Mouse (Mus musculus) neural tube, embryonic 12.5 days (tissue): ENCODE results near the gene Scrn1. TPM values are rescaled to one million over a fixed set of nuclear protein-coding genes. Genes with fewer than 3 reads are reported as not detected.

Experiments used
- ATAC-seq: fragments of 200-750 bp; cut with Nextera tagmentation; 2 replicates; pipeline ENCODE4 v1.8.0; 2017; ENCODE audit warnings: low read depth, mild to moderate bottlenecking, moderate TSS enrichment, moderate library complexity; ENCODE audit not compliant: low FRiP score
- H3K27ac ChIP-seq: fragments of 300-500 bp; sonication (generic); 2 replicates; pipeline ENCODE4 v1.5.1; 2016
- H3K27me3 ChIP-seq: fragments of 300-500 bp; sonication (generic); replicated peaks from 2 replicates; pipeline ENCODE4 v1.6.1; 2016; ENCODE audit warnings: mild to moderate bottlenecking
- H3K36me3 ChIP-seq: fragments of 300-500 bp; sonication (generic); 2 replicates; pipeline ENCODE4 v1.6.1; 2016; ENCODE audit warnings: mild to moderate bottlenecking
- H3K4me1 ChIP-seq: fragments of 300-500 bp; sonication (generic); 2 replicates; pipeline ENCODE4 v1.6.1; 2016
- H3K4me2 ChIP-seq: fragments of 300-500 bp; sonication (generic); replicated peaks from 2 replicates; pipeline ENCODE4 v1.6.1; 2016; ENCODE audit warnings: mild to moderate bottlenecking
- H3K4me3 ChIP-seq: fragments of 300-500 bp; sonication (generic); 2 replicates; pipeline ENCODE4 v1.5.1; 2016
- H3K9ac ChIP-seq: fragments of 300-500 bp; sonication (generic); 2 replicates; pipeline ENCODE4 v1.6.1; 2016; ENCODE audit warnings: mild to moderate bottlenecking
- H3K9me3 ChIP-seq: fragments of 300-500 bp; sonication (generic); 2 replicates; pipeline ENCODE4 v1.6.1; 2016; ENCODE audit warnings: mild to moderate bottlenecking
- WGBS: fragments of 180-500 bp; shearing (Covaris S2); methylation state at CpG from one replicate; pipeline ENCODE4 v1.1.7; 2016; 5-methylcytosine and 5-hydroxymethylcytosine counted together
- polyA plus RNA-seq: library from polyadenylated mRNA; unstranded; fragments of >200 nt; fragmentation: Nextera tagmentation; extraction: Ambion mirVana; gene quantifications from 2 replicates; pipeline ENCODE4 v1.2.1, GENCODE M21; 2016

The Scrn1 gene
- 88.2 and 88.7 TPM in 2 replicates for polyA plus RNA-seq

- Histone ChIP-seq H3K27me3 (no peaks in the 10 kb centered on the region), H3K4me1 (peaks cover 39% of the 10 kb centered on the region), H3K9ac (peak within 1 kb of the TSS; percentile 80), H3K4me3 (peak within 1 kb of the TSS; percentile 61), H3K27ac (peak within 1 kb of the TSS; percentile 80), H3K9me3 (no peaks in the 10 kb centered on the region), H3K4me2 (peak within 1 kb of the TSS; percentile 85), H3K36me3 (no peaks in the 10 kb centered on the region)
- peak; percentile 90 for ATAC-seq
- WGBS = under 1% methylated on average over 60 of the region's 60 CpGs
Observed at GRCm38 (mm10) chr6:54565665-54566545, at the start of gene Scrn1. Scrn1 (minus strand) TSS chr6:54566489.

- Histone ChIP-seq H3K4me1 (no peaks in the 10 kb centered on the region), H3K9me3 (peaks cover 4% of the 10 kb centered on the region; the same call in 1 of the 2 replicates), H3K4me2 (no peak overlapping the region), H3K36me3 (peaks cover 9% of the 10 kb centered on the region; the same call in 1 of the 2 replicates), H3K27me3 (no peaks in the 10 kb centered on the region), H3K9ac (no peak overlapping the region), H3K27ac (no peak overlapping the region), H3K4me3 (no peak overlapping the region)
- ATAC-seq = no peak
- WGBS = 62% methylated on average over 4 of the region's 4 CpGs
Observed at GRCm38 (mm10) chr6:54606241-54606640, 40.0 kb upstream of the Scrn1 start.

GRCm38 (mm10) chr6:54604001-54604715 is 37.9 kb upstream of the Scrn1 start:
- Histone ChIP-seq H3K9ac (no peak overlapping the region), H3K27ac (no peak overlapping the region), H3K4me1 (no peaks in the 10 kb centered on the region), H3K27me3 (no peaks in the 10 kb centered on the region), H3K36me3 (peaks cover 6% of the 10 kb centered on the region; the same call in 1 of the 2 replicates), H3K9me3 (peaks cover 4% of the 10 kb centered on the region; the same call in 1 of the 2 replicates), H3K4me3 (no peak overlapping the region), H3K4me2 (no peak overlapping the region)
- 91% methylated on average over 1 of the region's 1 CpGs for WGBS
- ATAC-seq = no peak

- no peaks in the 10 kb centered on the region for H3K27me3 ChIP-seq
- H3K9me3 ChIP-seq = 0 out of 2 replicates have a peak, but pooled peaks cover under 1% of the 10 kb centered on the region
- no peak overlapping the region for H3K9ac ChIP-seq
- no peaks in the 10 kb centered on the region for H3K36me3 ChIP-seq
- H3K27ac ChIP-seq = no peak overlapping the region
- no peaks in the 10 kb centered on the region for H3K4me1 ChIP-seq
- ATAC-seq = no peak
- 81% methylated on average over 2 of the region's 2 CpGs for WGBS
- H3K4me3 ChIP-seq = no peak overlapping the region
- H3K4me2 ChIP-seq = no peak overlapping the region
Observed at GRCm38 (mm10) chr6:54602891-54603290, 36.6 kb upstream of the Scrn1 start.

- ATAC-seq = no peak
- Histone ChIP-seq H3K27me3 (no peaks in the 10 kb centered on the region), H3K4me3 (no peak overlapping the region), H3K9ac (no peak overlapping the region), H3K27ac (no peak overlapping the region), H3K9me3 (no peaks in the 10 kb centered on the region), H3K36me3 (no peaks in the 10 kb centered on the region), H3K4me1 (peaks cover 11% of the 10 kb centered on the region; the same call in 1 of the 2 replicates), H3K4me2 (no peak overlapping the region)
- 73% methylated on average over 5 of the region's 5 CpGs for WGBS
Observed at GRCm38 (mm10) chr6:54600681-54601347, 34.5 kb upstream of the Scrn1 start.

- H3K4me1 ChIP-seq = peaks cover 15% of the 10 kb centered on the region; the same call in 1 of the 2 replicates
- H3K27me3 ChIP-seq = no peaks in the 10 kb centered on the region
- no peak overlapping the region for H3K4me2 ChIP-seq
- 90% methylated on average over 3 of the region's 3 CpGs for WGBS
- ATAC-seq = no peak
- no peaks in the 10 kb centered on the region for H3K36me3 ChIP-seq
- H3K4me3 ChIP-seq = no peak overlapping the region
- no peak overlapping the region for H3K9ac ChIP-seq
- no peak overlapping the region for H3K27ac ChIP-seq
- no peaks in the 10 kb centered on the region for H3K9me3 ChIP-seq
Observed at GRCm38 (mm10) chr6:54597711-54598110, 31.4 kb upstream of the Scrn1 start.

- Histone ChIP-seq H3K4me3 (peak within 1 kb of the TSS; percentile 88; the same call in 1 of the 2 replicates), H3K9ac (no peak within 1 kb of the TSS; the same call in 1 of the 2 replicates), H3K9me3 (no peaks in the 10 kb centered on the region), H3K27ac (no peak within 1 kb of the TSS), H3K4me1 (peaks cover 15% of the 10 kb centered on the region; the same call in 1 of the 2 replicates), H3K4me2 (peak within 1 kb of the TSS; percentile 79), H3K36me3 (no peaks in the 10 kb centered on the region), H3K27me3 (no peaks in the 10 kb centered on the region)
- WGBS = 73% methylated on average over 4 of the region's 4 CpGs
- no peak for ATAC-seq
Observed at GRCm38 (mm10) chr6:54597208-54597607, 30.9 kb upstream of the Scrn1 start, which contains the start of gene Fkbp14. Fkbp14 (minus strand) TSS chr6:54597308.

GRCm38 (mm10) chr6:54595330-54595878 is 29.1 kb upstream of the Scrn1 start:
- Histone ChIP-seq H3K9ac (peak overlapping the region; percentile 90), H3K9me3 (no peaks in the 10 kb centered on the region), H3K27me3 (no peaks in the 10 kb centered on the region), H3K27ac (peak overlapping the region; percentile 38; the same call in 1 of the 2 replicates), H3K4me2 (peak overlapping the region; percentile 79), H3K36me3 (no peaks in the 10 kb centered on the region), H3K4me1 (peaks cover 20% of the 10 kb centered on the region), H3K4me3 (peak overlapping the region; percentile 88)
- peak; percentile 61 for ATAC-seq
- WGBS = 1% methylated on average over 48 of the region's 48 CpGs

GRCm38 (mm10) chr6:54594469-54595329 is 28.4 kb upstream of the Scrn1 start, which contains the start of gene Plekha8:
Plekha8 (plus strand) TSS chr6:54595111.
- Histone ChIP-seq H3K4me1 (peaks cover 20% of the 10 kb centered on the region), H3K36me3 (no peaks in the 10 kb centered on the region), H3K4me3 (peak within 1 kb of the TSS; percentile 88), H3K27me3 (no peaks in the 10 kb centered on the region), H3K27ac (peak within 1 kb of the TSS; percentile 38; the same call in 1 of the 2 replicates), H3K9me3 (no peaks in the 10 kb centered on the region), H3K9ac (peak within 1 kb of the TSS; percentile 90), H3K4me2 (peak within 1 kb of the TSS; percentile 79)
- under 1% methylated on average over 47 of the region's 49 CpGs for WGBS
- peak; percentile 92 for ATAC-seq

- Histone ChIP-seq H3K4me3 (no peak overlapping the region), H3K27me3 (no peaks in the 10 kb centered on the region), H3K9me3 (no peaks in the 10 kb centered on the region), H3K4me2 (peak overlapping the region; percentile 79), H3K4me1 (peaks cover 20% of the 10 kb centered on the region), H3K36me3 (no peaks in the 10 kb centered on the region), H3K9ac (no peak overlapping the region), H3K27ac (no peak overlapping the region)
- WGBS = 60% methylated on average over 8 of the region's 8 CpGs
- ATAC-seq = no peak
Observed at GRCm38 (mm10) chr6:54593766-54594468, 27.6 kb upstream of the Scrn1 start.
